Mouse (Mus musculus) CH12.LX (cell line): ENCODE results near the gene Iqcn.

Source experiments
- CTCF ChIP-seq, 2 experiments: IDR thresholded peaks in 1 of 2; conservative IDR thresholded peaks in 1 of 2; 2 replicates each; pipeline ENCODE4 v1.5.1; 2011 to 2012; ENCODE audit warnings: low read depth in 2 of 2, low read length in 2 of 2, improper control_type of control experiment in 1 of 2, inconsistent platforms in 1 of 2, mild to moderate bottlenecking in 1 of 2, moderate library complexity in 1 of 2
- ETS1 ChIP-seq: conservative IDR thresholded peaks from 2 replicates; pipeline ENCODE4 v1.6.1; 2012; ENCODE audit warnings: low read depth, mild to moderate bottlenecking, inconsistent platforms, low read length, improper control_type of control experiment, moderate library complexity
- JUN ChIP-seq: IDR thresholded peaks from 2 replicates; pipeline ENCODE4 v1.6.1; 2011; ENCODE audit warnings: low read depth, mild to moderate bottlenecking, low read length, improper control_type of control experiment, moderate library complexity; ENCODE audit not compliant: insufficient read depth
- MAX ChIP-seq: IDR thresholded peaks from 2 replicates; pipeline ENCODE4 v1.6.1; 2011; ENCODE audit warnings: low read length, improper control_type of control experiment
- MXI1 ChIP-seq: IDR thresholded peaks from 2 replicates; pipeline ENCODE4 v1.6.1; 2011; ENCODE audit warnings: mild to moderate bottlenecking, low read depth, low read length, improper control_type of control experiment
- USF1 ChIP-seq: IDR thresholded peaks from 2 replicates; pipeline ENCODE4 v1.6.1; 2014; ENCODE audit warnings: low read depth, mild to moderate bottlenecking, inconsistent platforms, low read length, improper control_type of control experiment
- ZNF384 ChIP-seq: IDR thresholded peaks from 2 replicates; pipeline ENCODE4 v1.6.1; 2012; ENCODE audit warnings: low read depth, low read length, improper control_type of control experiment, inconsistent platforms

DNA sequence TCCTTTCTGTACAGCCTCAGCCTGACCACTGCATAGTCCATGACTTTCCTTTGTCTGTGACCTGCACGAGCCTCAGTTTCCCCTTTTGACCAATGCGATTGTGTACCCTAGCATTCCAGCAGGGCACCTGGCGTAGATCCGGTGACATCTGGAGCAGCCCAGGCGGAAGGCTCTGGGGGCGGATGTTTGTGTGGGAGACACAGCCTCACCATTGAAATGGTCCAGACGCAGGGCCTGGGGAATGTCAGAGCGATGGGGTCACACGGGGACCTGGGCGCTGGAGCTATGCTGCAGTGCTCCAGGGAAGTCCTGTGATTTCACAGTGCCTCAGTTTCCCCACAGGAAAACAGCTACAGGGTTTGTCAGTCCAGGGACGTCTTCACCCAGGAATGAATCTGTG lies 38.9 kb downstream of the Iqcn start:
- TF ChIP-seq ZNF384, result no peak
- TF ChIP-seq USF1, result no peak
- no peak for TF ChIP-seq MXI1
- no peak for TF ChIP-seq CTCF (conservative IDR thresholded peaks at IDR 0.05 in 1 of 2, IDR thresholded peaks at IDR 0.05 in 1 of 2; ENCODE audit: low read depth in 2 of 2, low read length in 2 of 2)
- no peak for TF ChIP-seq ETS1
- no peak for TF ChIP-seq MAX
- TF ChIP-seq JUN, result no peak
